Mouse (Mus musculus) brain, embryonic 14.5 days (tissue): ENCODE results near the gene Fam160b1.

Experiments
- CTCF ChIP-seq: fragments of 200-500 bp; IDR thresholded peaks from 2 replicates; pipeline ENCODE4 v1.5.1; 2012; ENCODE audit warnings: inconsistent platforms, mild to moderate bottlenecking, moderate library complexity, borderline replicate concordance; ENCODE audit not compliant: insufficient read depth, insufficient read length; ENCODE audit errors: extremely low read depth
- POLR2A ChIP-seq: fragments of 200-500 bp; IDR thresholded peaks from 2 replicates; pipeline ENCODE4 v1.6.1; 2012; ENCODE audit warnings: mild to moderate bottlenecking, inconsistent platforms, borderline replicate concordance; ENCODE audit not compliant: poor library complexity, insufficient read depth, insufficient read length, severe bottlenecking; ENCODE audit errors: extremely low read depth

DNA sequence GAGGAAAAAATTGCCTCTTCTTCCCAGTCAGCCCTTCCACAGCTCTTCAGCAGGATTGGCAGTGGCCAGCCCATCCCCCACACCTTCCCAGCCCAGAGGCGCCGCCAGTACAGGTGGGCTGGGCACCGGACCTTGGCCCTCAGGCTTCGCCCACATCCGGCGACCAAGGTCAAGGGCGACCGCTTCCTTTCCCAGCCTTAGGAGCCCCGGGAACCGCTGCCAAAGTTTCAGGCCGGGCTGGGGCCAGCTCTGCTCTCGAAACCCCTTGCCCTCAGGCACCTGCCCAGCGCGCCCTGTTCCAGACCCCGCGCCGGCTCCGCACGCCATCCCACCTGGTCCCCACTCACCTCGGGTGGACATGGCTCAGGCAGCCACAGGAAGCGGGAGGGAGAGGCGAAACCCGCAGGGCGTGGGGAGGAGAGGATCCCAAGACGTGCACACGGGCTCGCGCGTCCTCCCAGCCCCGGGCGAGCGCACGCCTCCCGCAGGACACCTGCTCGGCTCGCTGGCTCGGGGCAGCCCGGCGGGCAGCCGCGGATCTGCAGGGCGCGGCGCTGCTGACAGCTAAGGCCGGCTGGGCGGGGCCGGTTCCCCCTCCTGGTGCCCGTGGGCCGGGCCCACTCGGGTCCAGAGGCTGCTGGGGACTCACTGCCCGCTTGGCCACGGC lies 46.0 kb upstream of the Fam160b1 start, which contains the start of gene Ablim1:
- TF ChIP-seq POLR2A: 0 out of 2 replicates have a peak, but pooled peaks have one; percentile 5
- TF ChIP-seq CTCF: peak; percentile 12; the same call in 1 of the 2 replicates
